Mouse (Mus musculus): ENCODE data around the gene Ciao2a.
A peak's percentile ranks its signal among the peaks of the same experiment; 100 is the strongest.

Gene Ciao2a

DNA sequence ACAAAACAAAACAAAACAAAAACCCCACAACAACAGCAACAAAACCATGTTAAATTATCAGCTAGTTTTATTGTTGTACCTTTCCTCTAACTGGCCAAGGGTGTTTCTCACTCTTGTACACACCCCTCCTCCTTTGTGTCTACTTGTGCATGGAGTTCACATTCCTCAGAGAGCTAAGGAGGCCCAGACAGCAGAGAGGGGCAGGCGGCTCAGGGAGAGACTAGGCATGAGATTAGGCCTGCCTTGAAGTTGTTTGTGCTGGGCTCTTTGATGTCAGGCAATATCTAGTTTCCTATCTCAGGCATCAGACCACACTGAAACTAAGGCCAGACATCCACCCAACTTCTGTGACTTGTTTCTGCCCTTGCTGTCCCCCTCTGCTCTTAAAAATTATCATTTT is 41.8 kb downstream of the Ciao2a start:
- DNase-seq, result no peak

DNA sequence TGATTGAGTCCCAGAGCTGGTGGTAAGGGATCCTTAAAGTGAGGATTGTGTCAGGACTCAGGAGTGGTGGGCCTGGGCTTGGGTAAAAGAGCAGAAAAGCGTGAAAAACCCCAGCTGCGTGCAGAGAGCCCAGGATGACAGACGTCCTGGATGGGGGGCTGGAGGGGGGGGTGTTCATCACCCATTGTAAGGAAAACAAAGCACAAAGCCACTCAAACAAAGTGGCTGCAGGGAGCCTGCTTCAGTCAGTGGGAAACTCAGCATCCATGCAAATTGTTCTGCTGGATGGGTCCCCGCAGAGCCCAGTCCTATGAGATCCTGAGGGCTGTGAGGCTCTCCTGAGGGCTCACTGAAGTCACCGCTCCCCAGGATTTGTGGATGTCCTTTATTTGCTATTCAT is 44.1 kb downstream of the Ciao2a start:
- no peak for DNase-seq

DNA sequence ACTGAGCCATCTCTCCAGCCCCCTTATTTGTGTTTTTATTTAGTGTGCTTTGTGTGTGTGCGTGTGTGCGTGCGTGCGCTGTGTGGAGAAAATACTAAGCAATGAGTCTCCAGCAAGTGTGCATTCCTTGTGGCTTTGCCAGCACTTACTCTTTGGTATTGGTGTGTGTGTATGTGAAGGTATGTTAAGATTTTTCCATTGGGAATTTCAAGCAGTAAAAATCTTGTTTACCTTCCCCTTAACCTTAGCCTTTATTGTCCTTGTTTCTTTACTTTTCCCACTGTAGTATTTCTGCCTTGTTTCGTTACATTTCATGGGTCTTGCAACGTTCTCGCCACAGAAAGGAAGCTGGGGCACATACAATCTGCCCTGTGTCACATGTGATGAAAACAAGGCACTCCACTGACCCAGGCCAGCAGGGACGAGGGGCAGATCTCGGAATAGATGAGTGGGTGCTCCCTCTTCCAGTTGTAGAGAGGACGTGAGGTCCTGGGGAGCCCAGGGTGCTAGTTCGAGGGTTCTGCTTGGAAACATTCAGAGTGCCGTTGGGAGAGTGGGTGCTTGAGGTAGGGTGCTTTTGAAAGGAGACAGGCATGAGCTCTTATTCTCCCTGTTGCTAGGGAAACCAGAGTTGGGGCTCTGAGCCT is 45.0 kb downstream of the Ciao2a start:
- DNase-seq, result no peak

DNA sequence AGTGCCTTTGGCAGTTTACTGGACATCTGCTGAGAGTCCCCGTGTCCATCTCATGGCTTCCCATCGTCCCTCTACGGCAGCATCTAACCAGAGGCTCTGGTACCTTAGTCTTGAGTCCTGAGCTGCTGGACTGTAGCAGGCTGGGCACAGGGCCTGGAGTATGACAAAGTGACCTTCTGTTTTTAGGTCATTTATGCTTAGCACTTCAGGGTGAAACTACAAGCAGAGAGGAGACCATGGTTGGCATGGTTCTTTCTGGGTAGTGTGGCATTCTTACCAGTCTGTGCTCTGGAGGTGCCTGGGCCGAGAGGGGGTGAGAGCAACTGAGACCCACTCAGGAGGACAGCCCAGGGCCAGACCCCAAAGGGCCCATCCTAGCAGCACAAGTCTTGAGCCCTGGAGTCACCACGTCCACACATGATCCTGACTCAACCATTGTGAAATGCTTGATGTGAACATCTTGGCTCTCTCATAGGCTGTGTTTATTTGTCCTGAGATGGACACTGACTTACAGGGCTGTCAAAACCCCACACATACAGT is 47.0 kb downstream of the Ciao2a start:
- no peak for DNase-seq

DNA sequence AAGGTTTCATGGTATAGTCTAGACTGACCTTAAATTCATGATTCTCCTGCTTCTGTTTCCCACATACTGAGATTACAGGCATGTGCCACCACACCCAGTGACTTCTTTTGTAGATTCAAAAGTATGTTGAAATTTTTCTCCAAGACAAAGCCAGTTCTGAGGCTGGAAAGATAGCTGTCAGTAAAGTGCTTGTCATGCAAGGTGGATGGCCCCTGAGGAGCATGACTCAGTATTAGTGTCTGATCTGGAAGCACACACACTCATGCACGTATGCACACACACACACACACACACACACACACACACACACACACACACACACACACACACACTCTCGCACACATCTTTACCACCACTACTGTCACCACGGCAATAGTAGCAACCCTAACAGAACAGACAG is 48.6 kb downstream of the Ciao2a start:
- DNase-seq, result no peak

- DNase-seq, result no peak
These were observed 51.6 kb downstream of the Ciao2a start for GRCm38 (mm10) chr9:66177975-66178374.

GRCm38 (mm10) chr9:66179795-66180194 is 53.4 kb downstream of the Ciao2a start:
- DNase-seq, result peak; percentile 97

DNA sequence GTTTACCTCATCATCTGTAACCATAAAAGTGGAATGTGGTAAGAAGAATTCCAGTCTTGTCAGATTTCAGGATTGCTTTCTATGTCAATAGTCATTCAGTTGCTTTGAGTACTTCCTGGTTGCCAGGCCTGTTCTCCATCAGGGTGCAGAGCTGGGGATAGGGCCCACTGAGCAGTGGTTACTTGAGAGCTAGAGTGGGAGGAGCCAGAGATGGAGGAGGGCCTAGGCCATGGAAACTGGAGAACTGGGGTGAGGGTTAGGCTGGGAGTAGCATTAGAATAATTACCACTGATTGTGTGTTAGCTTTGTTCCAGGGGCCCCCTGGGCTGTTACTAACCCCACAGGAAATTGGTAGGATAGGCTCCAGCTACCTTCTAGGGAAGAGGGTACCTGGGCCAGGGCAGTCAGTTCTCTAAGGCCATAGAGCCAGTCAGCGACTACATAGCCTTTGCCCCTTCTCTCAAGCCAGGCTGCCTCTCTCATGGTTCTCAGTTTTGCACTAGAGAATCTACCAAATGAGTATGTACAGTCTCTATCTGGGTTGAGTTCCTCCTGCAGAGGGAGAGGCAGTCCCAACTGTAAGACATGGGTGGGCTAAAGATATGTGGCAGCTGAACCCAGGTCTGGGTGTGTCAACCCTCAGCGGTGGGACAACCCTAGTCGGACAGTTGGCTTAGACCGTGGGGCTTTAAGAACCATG is 54.9 kb downstream of the Ciao2a start:
- DNase-seq, result no peak

DNA sequence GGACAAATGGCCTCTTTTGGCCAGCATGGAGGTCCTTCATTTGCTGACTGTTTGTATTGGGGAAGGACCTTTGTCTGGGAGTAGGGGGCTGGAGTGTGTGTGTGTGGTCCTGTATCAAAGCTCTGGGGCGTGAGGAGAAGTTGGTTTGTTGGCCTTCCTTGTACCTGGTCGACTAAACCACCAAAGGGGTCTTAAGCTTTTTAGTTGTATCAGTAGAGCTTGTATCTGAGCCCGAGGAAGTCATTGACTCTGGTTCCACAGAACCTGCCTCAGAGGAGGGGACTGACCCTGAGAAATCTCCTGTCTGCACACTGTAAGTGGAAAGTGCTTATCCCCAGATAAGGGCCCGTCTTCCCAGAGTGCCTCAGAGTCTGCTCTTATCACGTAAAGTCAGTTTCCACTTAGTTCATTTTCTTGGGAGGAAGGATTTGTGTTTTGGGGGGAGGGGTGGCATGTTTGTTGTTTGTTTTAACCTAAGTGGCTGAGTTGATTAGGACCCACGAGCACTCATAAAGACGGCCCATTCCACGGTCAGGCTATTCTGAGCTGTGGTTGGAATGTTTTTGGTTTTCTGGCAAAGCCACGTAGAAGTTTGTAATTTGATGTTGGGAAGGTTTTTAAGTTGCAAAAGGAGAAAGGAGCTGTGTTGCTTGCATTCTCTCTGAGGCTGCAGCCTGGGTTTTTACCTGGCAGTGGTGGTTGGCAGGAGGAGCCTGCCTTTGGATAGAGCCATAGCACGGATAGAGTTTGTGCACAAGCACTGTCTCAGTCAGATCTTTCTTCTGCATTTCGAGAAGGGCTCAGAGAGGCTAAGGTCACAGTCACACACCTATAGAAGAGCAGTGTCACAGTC is 55.6 kb downstream of the Ciao2a start:
- no peak for DNase-seq

DNA sequence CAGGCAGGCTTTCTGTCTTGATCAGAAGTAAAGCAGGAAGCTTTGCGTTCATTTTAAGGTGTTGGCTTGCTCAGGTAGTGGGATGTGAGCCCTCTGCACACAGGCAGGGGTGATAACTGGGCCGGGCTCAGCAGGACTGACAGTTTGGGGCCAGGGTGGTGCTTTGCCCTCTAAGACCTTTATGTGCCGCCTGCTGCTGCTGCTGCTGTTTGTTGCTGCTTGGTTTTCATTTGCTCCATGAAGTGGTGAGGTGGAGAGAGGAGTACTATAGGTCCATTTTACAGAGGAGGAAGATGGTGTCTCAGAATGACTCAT is 56.2 kb downstream of the Ciao2a start:
- DNase-seq, result no peak

DNA sequence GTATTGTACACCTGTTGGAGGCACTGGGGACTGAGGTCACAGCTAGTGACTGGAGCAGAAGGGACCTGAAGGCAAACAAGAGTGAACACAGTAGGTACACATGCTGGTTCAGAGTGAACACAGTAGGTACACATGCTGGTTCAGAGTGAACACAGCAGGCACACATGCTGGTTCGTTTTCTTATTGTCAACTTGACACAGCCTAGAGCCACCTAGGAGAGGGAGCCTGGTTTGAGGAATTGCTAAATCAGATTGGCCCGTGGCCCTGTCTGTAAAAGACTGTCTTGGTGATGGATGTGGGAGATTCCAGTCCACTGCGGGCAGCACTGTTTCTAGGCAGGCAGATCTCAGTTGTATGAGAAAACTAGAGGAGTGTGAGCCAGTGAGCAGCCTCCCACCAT is 56.6 kb downstream of the Ciao2a start:
- DNase-seq, result no peak

- peak; percentile 91 for DNase-seq
These were observed 58.2 kb downstream of the Ciao2a start for GRCm38 (mm10) chr9:66184572-66184971.

DNA sequence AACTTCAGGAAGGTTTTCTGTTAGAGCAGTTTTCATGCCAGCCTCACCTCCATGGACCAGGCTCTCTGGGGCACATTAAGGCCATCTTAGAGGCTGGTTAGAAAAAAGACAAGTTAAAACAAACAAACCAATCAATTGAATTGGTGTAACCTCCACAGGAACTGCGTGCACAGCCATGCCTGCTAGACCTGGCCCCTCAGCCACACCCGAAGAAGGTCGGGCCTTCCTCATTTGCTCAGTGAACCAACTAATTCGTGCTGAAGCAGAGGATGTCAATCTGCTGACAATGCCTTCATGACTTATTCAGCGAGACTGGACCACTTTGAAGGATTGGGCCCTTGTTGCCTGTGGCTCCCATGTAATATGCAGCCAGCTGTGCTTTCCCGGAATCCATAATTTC is 60.0 kb downstream of the Ciao2a start:
- no peak for DNase-seq

Data from heart, adult 11 months (tissue).